Mouse (Mus musculus): ENCODE measurements at regions not wholly inside any gene's neighbourhood (a gene's known extent, or its start where the extent isn't known, plus 50 kb on each side); places are given as distances from the start of the nearest gene placed in this dataset.
"Not testable (repeated sequence)": the region's sequence is repeated elsewhere in the genome, so short reads cannot be mapped to it uniquely, and the experiment has no call there.

- Histone ChIP-seq H3K4me1 (ENCODE audit: control insufficient read depth, insufficient read depth, low read length) (no peaks in the 10 kb centered on the region), H3K4me3 (ENCODE audit: low read length) (no peak overlapping the region), H3K4me2 (ENCODE audit: low read depth, low read length) (no peak overlapping the region), H3K36me3 (ENCODE audit: control insufficient read depth, insufficient read depth, low read length) (no peaks in the 10 kb centered on the region), H3K9ac (ENCODE audit: low read depth, low read length) (no peak overlapping the region), H3K9me3 (ENCODE audit: control insufficient read depth, low read length) (no peaks in the 10 kb centered on the region), H3K27ac (ENCODE audit: low read length) (no peak overlapping the region), H3K27me3 (replicated peaks; ENCODE audit: control insufficient read depth, insufficient read depth, low read length) (no peaks in the 10 kb centered on the region)
- 76% methylated on average over 5 of the region's 5 CpGs for WGBS
- no peak for ATAC-seq
These were observed 94.9 kb upstream of the Thpo start for GRCm38 (mm10) chr16:20828996-20829731.

GRCm38 (mm10) chr16:20824226-20824625 lies 89.9 kb upstream of the Thpo start:
- no peak for ATAC-seq

GRCm38 (mm10) chr16:20820939-20821338 lies 86.6 kb upstream of the Thpo start:
- Histone ChIP-seq H3K4me2 (ENCODE audit: low read depth, low read length) (no peak overlapping the region), H3K9ac (ENCODE audit: low read depth, low read length) (no peak overlapping the region), H3K27me3 (replicated peaks; ENCODE audit: control insufficient read depth, insufficient read depth, low read length) (no peaks in the 10 kb centered on the region), H3K27ac (ENCODE audit: low read length) (no peak overlapping the region), H3K36me3 (ENCODE audit: control insufficient read depth, insufficient read depth, low read length) (no peaks in the 10 kb centered on the region), H3K9me3 (ENCODE audit: control insufficient read depth, low read length) (no peaks in the 10 kb centered on the region), H3K4me3 (ENCODE audit: low read length) (no peak overlapping the region), H3K4me1 (ENCODE audit: control insufficient read depth, insufficient read depth, low read length) (0 out of 2 replicates have a peak, but pooled peaks cover 6% of the 10 kb centered on the region)
- no peak for ATAC-seq

More at GRCm38 (mm10) chr16:20824226-20824625, 89.9 kb upstream of the Thpo start:
- H3K4me1 ChIP-seq (ENCODE audit: control insufficient read depth, insufficient read depth, low read length) = no peaks in the 10 kb centered on the region
- WGBS = 79% methylated on average over 7 of the region's 7 CpGs
- H3K27ac ChIP-seq (ENCODE audit: low read length) = no peak overlapping the region
- H3K27me3 ChIP-seq (replicated peaks; ENCODE audit: control insufficient read depth, insufficient read depth, low read length) = no peaks in the 10 kb centered on the region
- H3K9ac ChIP-seq (ENCODE audit: low read depth, low read length) = no peak overlapping the region
- H3K36me3 ChIP-seq (ENCODE audit: control insufficient read depth, insufficient read depth, low read length) = no peaks in the 10 kb centered on the region
- no peaks in the 10 kb centered on the region for H3K9me3 ChIP-seq (ENCODE audit: control insufficient read depth, low read length)
- no peak overlapping the region for H3K4me2 ChIP-seq (ENCODE audit: low read depth, low read length)
- H3K4me3 ChIP-seq (ENCODE audit: low read length) = no peak overlapping the region

- 84% methylated on average over 3 of the region's 3 CpGs for WGBS
These were observed 85.3 kb upstream of the Thpo start for GRCm38 (mm10) chr16:20819568-20819967.

GRCm38 (mm10) chr16:20818711-20819189 lies 84.4 kb upstream of the Thpo start:
- no peak overlapping the region for H3K9ac ChIP-seq (ENCODE audit: low read depth, low read length)
- no peak overlapping the region for H3K27ac ChIP-seq (ENCODE audit: low read length)
- no peak overlapping the region for H3K4me2 ChIP-seq (ENCODE audit: low read depth, low read length)
- 0 out of 2 replicates have a peak, but pooled peaks cover 6% of the 10 kb centered on the region for H3K4me1 ChIP-seq (ENCODE audit: control insufficient read depth, insufficient read depth, low read length)
- H3K36me3 ChIP-seq (ENCODE audit: control insufficient read depth, insufficient read depth, low read length) = no peaks in the 10 kb centered on the region
- H3K9me3 ChIP-seq (ENCODE audit: control insufficient read depth, low read length) = no peaks in the 10 kb centered on the region; the same call in 1 of the 2 replicates
- 41% methylated on average over 5 of the region's 5 CpGs for WGBS
- no peak overlapping the region for H3K4me3 ChIP-seq (ENCODE audit: low read length)
- no peaks in the 10 kb centered on the region for H3K27me3 ChIP-seq (replicated peaks; ENCODE audit: control insufficient read depth, insufficient read depth, low read length)
- no peak for ATAC-seq

More at GRCm38 (mm10) chr16:20819568-20819967, 85.3 kb upstream of the Thpo start:
- no peak overlapping the region for H3K9ac ChIP-seq (ENCODE audit: low read depth, low read length)
- no peak overlapping the region for H3K4me2 ChIP-seq (ENCODE audit: low read depth, low read length)
- H3K9me3 ChIP-seq (ENCODE audit: control insufficient read depth, low read length) = no peaks in the 10 kb centered on the region; the same call in 1 of the 2 replicates
- no peak overlapping the region for H3K4me3 ChIP-seq (ENCODE audit: low read length)
- H3K27me3 ChIP-seq (replicated peaks; ENCODE audit: control insufficient read depth, insufficient read depth, low read length) = no peaks in the 10 kb centered on the region
- no peaks in the 10 kb centered on the region for H3K36me3 ChIP-seq (ENCODE audit: control insufficient read depth, insufficient read depth, low read length)
- 0 out of 2 replicates have a peak, but pooled peaks cover 6% of the 10 kb centered on the region for H3K4me1 ChIP-seq (ENCODE audit: control insufficient read depth, insufficient read depth, low read length)
- no peak for ATAC-seq
- H3K27ac ChIP-seq (ENCODE audit: low read length) = no peak overlapping the region

- 0 out of 2 replicates have a peak, but pooled peaks cover 6% of the 10 kb centered on the region for H3K4me1 ChIP-seq (ENCODE audit: control insufficient read depth, insufficient read depth, low read length)
- no peaks in the 10 kb centered on the region; the same call in 1 of the 2 replicates for H3K9me3 ChIP-seq (ENCODE audit: control insufficient read depth, low read length)
- H3K36me3 ChIP-seq (ENCODE audit: control insufficient read depth, insufficient read depth, low read length) = no peaks in the 10 kb centered on the region
- ATAC-seq = no peak
- H3K4me2 ChIP-seq (ENCODE audit: low read depth, low read length) = no peak overlapping the region
- no peaks in the 10 kb centered on the region for H3K27me3 ChIP-seq (replicated peaks; ENCODE audit: control insufficient read depth, insufficient read depth, low read length)
- no peak overlapping the region for H3K27ac ChIP-seq (ENCODE audit: low read length)
- 82% methylated on average over 2 of the region's 2 CpGs for WGBS
- no peak overlapping the region for H3K4me3 ChIP-seq (ENCODE audit: low read length)
- H3K9ac ChIP-seq (ENCODE audit: low read depth, low read length) = no peak overlapping the region
These were observed 80.7 kb upstream of the Thpo start for GRCm38 (mm10) chr16:20814976-20815375.

GRCm38 (mm10) chr16:20814240-20814639 lies 79.9 kb upstream of the Thpo start:
- no peak overlapping the region for H3K4me3 ChIP-seq (ENCODE audit: low read length)
- H3K36me3 ChIP-seq (ENCODE audit: control insufficient read depth, insufficient read depth, low read length) = no peaks in the 10 kb centered on the region
- no peak overlapping the region for H3K4me2 ChIP-seq (ENCODE audit: low read depth, low read length)
- no peak overlapping the region for H3K27ac ChIP-seq (ENCODE audit: low read length)
- no peaks in the 10 kb centered on the region for H3K27me3 ChIP-seq (replicated peaks; ENCODE audit: control insufficient read depth, insufficient read depth, low read length)
- H3K9ac ChIP-seq (ENCODE audit: low read depth, low read length) = no peak overlapping the region
- no peak for ATAC-seq
- no peaks in the 10 kb centered on the region; the same call in 1 of the 2 replicates for H3K9me3 ChIP-seq (ENCODE audit: control insufficient read depth, low read length)
- H3K4me1 ChIP-seq (ENCODE audit: control insufficient read depth, insufficient read depth, low read length) = 0 out of 2 replicates have a peak, but pooled peaks cover 6% of the 10 kb centered on the region

- H3K36me3 ChIP-seq (ENCODE audit: control insufficient read depth, insufficient read depth, low read length); ATAC-seq; H3K4me3 ChIP-seq (ENCODE audit: low read length); H3K27ac ChIP-seq (ENCODE audit: low read length); H3K9ac ChIP-seq (ENCODE audit: low read depth, low read length); H3K27me3 ChIP-seq (replicated peaks; ENCODE audit: control insufficient read depth, insufficient read depth, low read length); H3K4me1 ChIP-seq (ENCODE audit: control insufficient read depth, insufficient read depth, low read length); H3K9me3 ChIP-seq (ENCODE audit: control insufficient read depth, low read length); H3K4me2 ChIP-seq (ENCODE audit: low read depth, low read length): not testable (repeated sequence)
- WGBS = 81% methylated on average over 5 of the region's 5 CpGs
These were observed 77.7 kb upstream of the Thpo start for GRCm38 (mm10) chr16:20812025-20812424.

GRCm38 (mm10) chr16:20810322-20810721 lies 76.0 kb upstream of the Thpo start:
- Histone ChIP-seq H3K27me3 (replicated peaks; ENCODE audit: control insufficient read depth, insufficient read depth, low read length) (no peaks in the 10 kb centered on the region), H3K36me3 (ENCODE audit: control insufficient read depth, insufficient read depth, low read length) (no peaks in the 10 kb centered on the region), H3K9ac (ENCODE audit: low read depth, low read length) (no peak overlapping the region), H3K4me3 (ENCODE audit: low read length) (no peak overlapping the region), H3K27ac (ENCODE audit: low read length) (no peak overlapping the region), H3K9me3 (ENCODE audit: control insufficient read depth, low read length) (no peaks in the 10 kb centered on the region), H3K4me2 (ENCODE audit: low read depth, low read length) (no peak overlapping the region), H3K4me1 (ENCODE audit: control insufficient read depth, insufficient read depth, low read length) (no peaks in the 10 kb centered on the region)
- 81% methylated on average over 3 of the region's 3 CpGs for WGBS
- ATAC-seq = no peak
